ENCODE assay signal across 32 mouse cellular contexts in the genomic region with DNA sequence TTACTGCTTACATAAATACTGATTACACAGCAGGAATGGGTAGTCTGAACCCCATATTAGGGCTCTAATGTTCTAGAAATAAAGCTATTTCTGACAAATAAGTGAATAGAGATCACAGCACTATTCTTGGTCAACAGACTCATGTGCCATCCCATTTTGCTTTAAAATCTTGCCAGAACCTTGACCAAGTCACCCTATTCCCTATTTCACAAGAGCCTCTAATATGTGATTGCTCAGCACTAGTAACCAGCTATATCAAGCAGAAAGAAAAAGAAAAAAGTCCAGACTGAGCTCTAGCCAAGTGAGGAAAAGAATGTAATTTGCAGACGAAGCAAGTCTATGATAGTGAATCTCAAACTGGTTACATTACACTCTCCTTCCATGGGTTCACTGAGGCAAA. TPM values are rescaled to one million over a fixed set of nuclear protein-coding genes. Genes with fewer than 3 reads are reported as not detected.
DNase-seq lines count a peak whose midpoint lies in the region; ATAC-seq lines count a peak whose summit lies in the region.
"Had no signal": no experiment of that assay in that cellular context is flagged by ENCODE, and none has a peak within 500 bp of the region (broad histone marks: within the 10 kb centered on the region; RNA-seq: fewer than 3 reads in every experiment).

No protein-coding gene starts in this region.

- no peak overlapping the region for H3K4me3 ChIP-seq in kidney, embryonic 14.5 days (ENCODE audit: low read length)
- no peak overlapping the region for H3K4me3 ChIP-seq in lung, embryonic 16.5 days (ENCODE audit: low read length)
- H3K4me3 ChIP-seq: embryonic facial prominence, embryonic 10.5 days; embryonic facial prominence, embryonic 13.5 days; erythroblast, embryonic 14.5 days; forebrain, embryonic 12.5 days; forebrain, embryonic 15.5 days; heart, embryonic 12.5 days; heart, embryonic 15.5 days; hindbrain, embryonic 10.5 days; hindbrain, embryonic 13.5 days had no signal

- no peaks in the 10 kb centered on the region for H3K9me3 ChIP-seq in kidney, embryonic 14.5 days (ENCODE audit: control insufficient read depth, low read length)
- H3K9me3 ChIP-seq in lung, embryonic 16.5 days (ENCODE audit: control insufficient read depth, low read length) = no peaks in the 10 kb centered on the region
- H3K9me3 ChIP-seq: embryonic facial prominence, embryonic 10.5 days; embryonic facial prominence, embryonic 13.5 days; forebrain, embryonic 12.5 days; forebrain, embryonic 15.5 days; heart, embryonic 12.5 days; heart, embryonic 15.5 days; hindbrain, embryonic 10.5 days; hindbrain, embryonic 13.5 days had no signal

- no peaks in the 10 kb centered on the region for H3K27me3 ChIP-seq in kidney, embryonic 14.5 days (ENCODE audit: control insufficient read depth, insufficient read depth, low read length)
- no peaks in the 10 kb centered on the region for H3K27me3 ChIP-seq in lung, embryonic 16.5 days (ENCODE audit: control insufficient read depth, insufficient read depth, low read depth, low read length)
- H3K27me3 ChIP-seq: embryonic facial prominence, embryonic 13.5 days; forebrain, embryonic 12.5 days; forebrain, embryonic 15.5 days; heart, embryonic 12.5 days; heart, embryonic 15.5 days; hindbrain, embryonic 13.5 days had no signal

- no peak for ATAC-seq in kidney, embryonic 14.5 days (ENCODE audit: low FRiP score, low TSS enrichment)
- peak; percentile 78 for ATAC-seq in lung, embryonic 16.5 days (ENCODE audit: low read depth)
- ATAC-seq: forebrain, embryonic 15.5 days; hindbrain, embryonic 16.5 days; Patski had no signal

- no peaks in the 10 kb centered on the region for H3K36me3 ChIP-seq in kidney, embryonic 14.5 days (ENCODE audit: control insufficient read depth, insufficient read depth, low read length)
- no peaks in the 10 kb centered on the region for H3K36me3 ChIP-seq in lung, embryonic 16.5 days (ENCODE audit: control insufficient read depth, insufficient read depth, low read length)
- H3K36me3 ChIP-seq: embryonic facial prominence, embryonic 10.5 days; embryonic facial prominence, embryonic 13.5 days; forebrain, embryonic 12.5 days; forebrain, embryonic 15.5 days; heart, embryonic 12.5 days; heart, embryonic 15.5 days; hindbrain, embryonic 10.5 days; hindbrain, embryonic 13.5 days had no signal

- no peak overlapping the region for H3K27ac ChIP-seq in kidney, embryonic 14.5 days (ENCODE audit: low read depth, low read length)
- H3K27ac ChIP-seq in lung, embryonic 16.5 days (ENCODE audit: low read length) = no peak overlapping the region
- H3K27ac ChIP-seq: embryonic facial prominence, embryonic 10.5 days; embryonic facial prominence, embryonic 13.5 days; forebrain, embryonic 12.5 days; forebrain, embryonic 15.5 days; heart, embryonic 15.5 days; hindbrain, embryonic 10.5 days; hindbrain, embryonic 13.5 days had no signal

- 43% methylated on average over 1 of the region's 1 CpGs for WGBS in kidney, embryonic 14.5 days
- WGBS in lung, embryonic 16.5 days = 42% methylated on average over 1 of the region's 1 CpGs

- DNase-seq in adrenal gland, adult 2 months = peak; percentile 16
- no peak for DNase-seq in adrenal gland, adult 8-10 months
- peak; percentile 22 for DNase-seq in kidney, adult 9 months
- DNase-seq in lung, postnatal 4 days = no peak
- DNase-seq in Muller cell, postnatal 12 days (ENCODE audit: inconsistent ontology term) = peak; percentile 44
- DNase-seq in thymus, adult 18-20 months = no peak
- DNase-seq: adrenal gland, postnatal 14 days; cerebellum, adult 11-12 months; cerebellum, adult 8-10 months; cerebellum, postnatal 10 days; cerebellum, postnatal 36 days; embryo, embryonic 11 days; gastrocnemius, postnatal 25 days; heart, adult 18-20 months; heart, postnatal 10 days; heart, postnatal 36 days had no signal

- H3K9ac ChIP-seq in kidney, embryonic 14.5 days (ENCODE audit: low read depth, low read length) = no peak overlapping the region
- H3K9ac ChIP-seq in lung, embryonic 16.5 days (ENCODE audit: low read length) = no peak overlapping the region
- H3K9ac ChIP-seq: embryonic facial prominence, embryonic 13.5 days; forebrain, embryonic 12.5 days; forebrain, embryonic 15.5 days; heart, embryonic 12.5 days; heart, embryonic 15.5 days; hindbrain, embryonic 13.5 days had no signal

- H3K4me2 ChIP-seq in kidney, embryonic 14.5 days (replicated peaks; ENCODE audit: low read depth, low read length) = no peak overlapping the region
- no peak overlapping the region for H3K4me2 ChIP-seq in lung, embryonic 16.5 days (ENCODE audit: low read depth, low read length)
- H3K4me2 ChIP-seq: embryonic facial prominence, embryonic 13.5 days; forebrain, embryonic 12.5 days; forebrain, embryonic 15.5 days; heart, embryonic 12.5 days; heart, embryonic 15.5 days; hindbrain, embryonic 13.5 days had no signal

- no peaks in the 10 kb centered on the region for H3K4me1 ChIP-seq in kidney, embryonic 14.5 days (ENCODE audit: control insufficient read depth, insufficient read depth, low read length)
- no peaks in the 10 kb centered on the region for H3K4me1 ChIP-seq in lung, embryonic 16.5 days (replicated peaks; ENCODE audit: control insufficient read depth, insufficient read depth, low read length)
- H3K4me1 ChIP-seq: embryonic facial prominence, embryonic 10.5 days; embryonic facial prominence, embryonic 13.5 days; forebrain, embryonic 12.5 days; forebrain, embryonic 15.5 days; heart, embryonic 12.5 days; heart, embryonic 15.5 days; hindbrain, embryonic 10.5 days; hindbrain, embryonic 13.5 days had no signal

RNA-seq across cellular contexts. Expression of a gene that starts 13.7 kb away (rescaled TPM):
- 10 to 100 TPM in 1 of 2 experiments, 1 to 10 TPM in 1; 7.1 to 15.9 TPM for total RNA-seq in adrenal gland, adult 2 months (2021)
- 8.7 and 9.9 TPM in 2 replicates for polyA plus RNA-seq in adrenal gland, adult 2 months (2012; rRNA removed)
- 10 to 100 TPM in 2 of 4 experiments, 1 to 10 TPM in 2; 4.8 to 23.3 (median 10.1) TPM for total RNA-seq in adrenal gland, adult 8-10 months (2022)
- polyA plus RNA-seq in kidney, embryonic 14.5 days (2014; fragmentation: Nextera tagmentation; extraction: Ambion mirVana) = 23.9 and 36.7 TPM in 2 replicates
- polyA plus RNA-seq in lung, embryonic 16.5 days (2015; fragmentation: Nextera tagmentation; extraction: Ambion mirVana) = 10.5 and 11.1 TPM in 2 replicates
- polyA plus RNA-seq: erythroblast, embryonic 14.5 days had no signal

RNA-seq across cellular contexts. Expression of a gene that starts 40.7 kb away (rescaled TPM):
- total RNA-seq in adrenal gland, adult 2 months (2021) = under 1 TPM; 0.62 to 0.92 TPM
- 2.3 and 2.8 TPM in 2 replicates for polyA plus RNA-seq in adrenal gland, adult 2 months (2012; rRNA removed)
- 1 to 10 TPM; 1.1 to 2.6 (median 1.6) TPM for total RNA-seq in adrenal gland, adult 8-10 months (2022)
- not detected in 2 replicates for polyA plus RNA-seq in kidney, embryonic 14.5 days (2014; fragmentation: Nextera tagmentation; extraction: Ambion mirVana)
- 0.48 and 0.89 TPM in 2 replicates for polyA plus RNA-seq in lung, embryonic 16.5 days (2015; fragmentation: Nextera tagmentation; extraction: Ambion mirVana)
- total RNA-seq: ES-E14; gastrocnemius, adult 8-10 months; gastrocnemius, postnatal 25 days; heart, adult 18-20 months; heart, postnatal 10 days; heart, postnatal 36 days had no signal
- polyA plus RNA-seq: cortical plate, adult 2 months; embryonic facial prominence, embryonic 10.5 days; embryonic facial prominence, embryonic 13.5 days; erythroblast, embryonic 14.5 days; forebrain, embryonic 12.5 days; forebrain, embryonic 15.5 days; heart, embryonic 12.5 days; heart, embryonic 15.5 days; hindbrain, embryonic 10.5 days; hindbrain, embryonic 13.5 days; hindbrain, embryonic 16.5 days; Patski had no signal

Comparison
In these comparisons a context has a peak if more than half of its experiments do, and no peak if none do; other contexts are left out.
1. DNase-seq: peak in adrenal gland, adult 2 months (single experiment), kidney, adult 9 months (single experiment) and Muller cell, postnatal 12 days (single experiment); none in adrenal gland, adult 8-10 months (single experiment), lung, postnatal 4 days (0 of 2) and thymus, adult 18-20 months (0 of 2).